Mouse (Mus musculus): ENCODE measurements at regions not wholly inside any gene's neighbourhood (a gene's known extent, or its start where the extent isn't known, plus 50 kb on each side); places are given as distances from the start of the nearest gene placed in this dataset.

- TF ChIP-seq CTCF (IDR thresholded peaks at IDR 0.05; ENCODE audit: borderline replicate concordance, insufficient read depth, low read depth, low read length): no peak
- no peak for TF ChIP-seq POLR2A (IDR thresholded peaks at IDR 0.05; ENCODE audit: borderline replicate concordance, insufficient read depth, low read length)
Measured at GRCm38 (mm10) chr14:60443821-60444551, 70.9 kb downstream of the Amer2 start.

Data from cerebellum, adult 2 months (tissue).